Mouse (Mus musculus): Measurements from ENCODE around the gene S100a11. TPM values are rescaled to one million over a fixed set of nuclear protein-coding genes. Genes with fewer than 3 reads are reported as not detected.

Gene S100a11
- total and polyA plus RNA-seq, 3 experiments: 47.2 to 468 (median 75.2) TPM

- DNase-seq (ENCODE audit: extremely low read depth): no peak
- in situ Hi-C loops (cut with MboI; ENCODE audit: low pct_ligation_motif_present, low pct_unique_long_range_greater_than_20kb, low sequenced_read_pairs) (no loop called here), dilution Hi-C loops (cut with MboI; ENCODE audit: extremely low pct_ligation_motif_present, extremely low pct_unique_long_range_greater_than_20kb, low sequenced_read_pairs) (no loop called here)
These were observed 36.3 kb downstream of the S100a11 start for GRCm38 (mm10) chr3:93556599-93556998.

DNA sequence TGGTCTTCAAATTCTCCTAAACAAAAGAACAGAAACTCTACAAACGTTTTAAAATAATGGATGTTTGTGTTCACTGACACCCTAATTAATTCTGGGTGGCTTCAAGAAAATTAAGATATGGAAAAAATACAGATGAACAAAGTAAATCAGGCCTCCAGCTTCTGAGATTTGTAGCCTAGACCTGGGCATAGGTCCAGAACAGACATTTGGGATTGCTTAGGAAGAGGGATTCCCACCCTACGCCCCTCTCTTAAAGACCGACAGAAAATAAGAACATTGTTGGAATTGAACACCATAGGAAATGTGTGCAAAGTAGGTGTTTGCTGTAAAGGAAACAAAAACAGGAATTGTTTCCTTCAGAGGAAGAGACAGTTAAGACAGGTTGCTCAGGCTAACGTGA is 37.2 kb downstream of the S100a11 start:
- in situ Hi-C loops (cut with MboI; ENCODE audit: low pct_ligation_motif_present, low pct_unique_long_range_greater_than_20kb, low sequenced_read_pairs): no loop called here
- Histone ChIP-seq H3K9me3 (replicated peaks; ENCODE audit: low read length) (no peaks in the 10 kb centered on the region), H3K4me2 (ENCODE audit: insufficient read depth, low read depth, poor library complexity, severe bottlenecking) (peak overlapping the region; percentile 88), H3K9ac (ENCODE audit: insufficient read depth, low read depth) (peak overlapping the region; percentile 32; the same call in 1 of the 2 replicates), H3K4me3 (replicated peaks in 1 of 3; ENCODE audit: low read depth in 2 of 3, low read length in 2 of 3, poor library complexity in 1 of 3) (no peak overlapping the region), H3K27me3 (replicated peaks) (no peaks in the 10 kb centered on the region), H3K27ac (ENCODE audit: insufficient read depth, low read depth) (no peak overlapping the region), H3K79me2 (replicated peaks; ENCODE audit: control insufficient read depth, extremely low read depth, insufficient read depth, poor library complexity, severe bottlenecking) (peaks cover 56% of the 10 kb centered on the region), H3K36me3 (replicated peaks in 1 of 2; ENCODE audit: control insufficient read depth in 1 of 2, insufficient read depth in 1 of 2, low read length in 1 of 2) (peaks cover 23 to 46% of the 10 kb centered on the region in 2 experiments), H3K4me1 (ENCODE audit: control insufficient read depth in 1 of 2, insufficient read depth in 2 of 2) (peaks cover 32 to 85% of the 10 kb centered on the region in 2 experiments)
- TF ChIP-seq IRF4 (IDR thresholded peaks at IDR 0.05; ENCODE audit: low read depth, low read length): no peak
- TF ChIP-seq TCF12 (IDR thresholded peaks at IDR 0.05; ENCODE audit: low read depth, low read length): no peak
- no peak for TF ChIP-seq EP300 (IDR thresholded peaks at IDR 0.05; ENCODE audit: low read length)
- no peak for TF ChIP-seq JUND (conservative IDR thresholded peaks at IDR 0.05; ENCODE audit: low read depth, low read length)
- TF ChIP-seq POLR2AphosphoS2 (IDR thresholded peaks at IDR 0.05; ENCODE audit: low read depth, low read length): no peak
- TF ChIP-seq MXI1 (IDR thresholded peaks at IDR 0.05; ENCODE audit: low read depth, low read length): no peak
- TF ChIP-seq KAT2A (IDR thresholded peaks at IDR 0.05; ENCODE audit: insufficient replicate concordance, low read length): no peak
- TF ChIP-seq MAZ (IDR thresholded peaks at IDR 0.05; ENCODE audit: low read depth, low read length): no peak
- TF ChIP-seq USF1 (IDR thresholded peaks at IDR 0.05; ENCODE audit: low read depth, low read length): no peak
- no peak for TF ChIP-seq JUN (IDR thresholded peaks at IDR 0.05; ENCODE audit: insufficient read depth, low read depth, low read length)
- TF ChIP-seq ELF1 (IDR thresholded peaks at IDR 0.05; ENCODE audit: low read depth, low read length): no peak
- dilution Hi-C loops (cut with MboI; ENCODE audit: extremely low pct_ligation_motif_present, extremely low pct_unique_long_range_greater_than_20kb, low sequenced_read_pairs): no loop called here
- no peak for DNase-seq (ENCODE audit: extremely low read depth)

More at GRCm38 (mm10) chr3:93556599-93556998, 36.3 kb downstream of the S100a11 start:
- peak overlapping the region; percentile 75 to 98 (median 77) for H3K4me3 ChIP-seq (replicated peaks in 1 of 3; ENCODE audit: low read depth in 2 of 3, low read length in 2 of 3, poor library complexity in 1 of 3)
- TF ChIP-seq JUN (IDR thresholded peaks at IDR 0.05; ENCODE audit: insufficient read depth, low read depth, low read length) (no peak), ZKSCAN1 (IDR thresholded peaks at IDR 0.05; ENCODE audit: borderline replicate concordance, low read depth, low read length) (no peak), MYC (IDR thresholded peaks at IDR 0.05; ENCODE audit: low read depth, low read length) (no peak), NRF1 (IDR thresholded peaks at IDR 0.05; ENCODE audit: low read depth, low read length) (no peak), MAFK (IDR thresholded peaks at IDR 0.05; ENCODE audit: insufficient replicate concordance, low read length) (no peak), ZMIZ1 (IDR thresholded peaks at IDR 0.05; ENCODE audit: low read depth, low read length) (no peak), RAD21 (IDR thresholded peaks at IDR 0.05; ENCODE audit: low read depth, low read length) (no peak), RCOR1 (conservative IDR thresholded peaks at IDR 0.05; ENCODE audit: low read depth, low read length) (no peak), TCF12 (IDR thresholded peaks at IDR 0.05; ENCODE audit: low read depth, low read length) (no peak), USF2 (conservative IDR thresholded peaks at IDR 0.05; ENCODE audit: low read depth, low read length) (no peak), MAZ (IDR thresholded peaks at IDR 0.05; ENCODE audit: low read depth, low read length) (no peak), JUND (conservative IDR thresholded peaks at IDR 0.05; ENCODE audit: low read depth, low read length) (no peak), PAX5 (IDR thresholded peaks at IDR 0.05; ENCODE audit: low read length) (no peak), ZC3H11A (IDR thresholded peaks at IDR 0.05; ENCODE audit: low read depth, low read length) (no peak), IRF4 (IDR thresholded peaks at IDR 0.05; ENCODE audit: low read depth, low read length) (no peak), MXI1 (IDR thresholded peaks at IDR 0.05; ENCODE audit: low read depth, low read length) (no peak), POLR2A (IDR thresholded peaks at IDR 0.05; ENCODE audit: low read depth, low read length) (no peak), MEF2A (IDR thresholded peaks at IDR 0.05; ENCODE audit: borderline replicate concordance, low read depth, low read length) (no peak), MAX (IDR thresholded peaks at IDR 0.05; ENCODE audit: low read length) (no peak)
- H3K36me3 ChIP-seq (replicated peaks in 1 of 2; ENCODE audit: control insufficient read depth in 1 of 2, insufficient read depth in 1 of 2, low read length in 1 of 2): peaks cover 14 to 37% of the 10 kb centered on the region in 2 experiments
- peak overlapping the region; percentile 96 for H3K9ac ChIP-seq (ENCODE audit: insufficient read depth, low read depth)
- peaks cover 28 to 85% of the 10 kb centered on the region in 2 experiments for H3K4me1 ChIP-seq (ENCODE audit: control insufficient read depth in 1 of 2, insufficient read depth in 2 of 2)
- no peaks in the 10 kb centered on the region for H3K9me3 ChIP-seq (replicated peaks; ENCODE audit: low read length)
- no peaks in the 10 kb centered on the region for H3K27me3 ChIP-seq (replicated peaks)
- peaks cover 56% of the 10 kb centered on the region for H3K79me2 ChIP-seq (replicated peaks; ENCODE audit: control insufficient read depth, extremely low read depth, insufficient read depth, poor library complexity, severe bottlenecking)
- no peak overlapping the region for H3K27ac ChIP-seq (ENCODE audit: insufficient read depth, low read depth)
- H3K4me2 ChIP-seq (ENCODE audit: insufficient read depth, low read depth, poor library complexity, severe bottlenecking): peak overlapping the region; percentile 83

Measured in CH12.LX (cell line).